Mouse (Mus musculus) embryonic facial prominence, embryonic 15.5 days (tissue): ENCODE data around the gene Nsd1. TPM values are rescaled to one million over a fixed set of nuclear protein-coding genes. Genes with fewer than 3 reads are reported as not detected.

Experiments used
- ATAC-seq: fragments of 200-750 bp; cut with Nextera tagmentation; 2 replicates; pipeline ENCODE4 v1.8.0; 2017; ENCODE audit warnings: low read depth, moderate TSS enrichment; ENCODE audit not compliant: insufficient number of reproducible peaks, low FRiP score, low TSS enrichment
- H3K27ac ChIP-seq: fragments of 300-500 bp; sonication (generic); replicated peaks from 2 replicates; pipeline ENCODE4 v1.5.1; 2015; ENCODE audit warnings: mild to moderate bottlenecking, inconsistent platforms
- H3K27me3 ChIP-seq: fragments of 300-500 bp; sonication (generic); 2 replicates; pipeline ENCODE4 v1.6.1; 2015; ENCODE audit warnings: inconsistent platforms
- H3K36me3 ChIP-seq: fragments of 300-500 bp; sonication (generic); 2 replicates; pipeline ENCODE4 v1.6.1; 2015; ENCODE audit warnings: mild to moderate bottlenecking, inconsistent platforms
- H3K4me1 ChIP-seq: fragments of 300-500 bp; sonication (generic); 2 replicates; pipeline ENCODE4 v1.6.1; 2015; ENCODE audit warnings: inconsistent platforms
- H3K4me2 ChIP-seq: fragments of 300-500 bp; sonication (generic); replicated peaks from 2 replicates; pipeline ENCODE4 v1.6.1; 2015; ENCODE audit warnings: mild to moderate bottlenecking, inconsistent platforms
- H3K4me3 ChIP-seq: fragments of 300-500 bp; sonication (generic); replicated peaks from 2 replicates; pipeline ENCODE4 v1.5.1; 2015; ENCODE audit warnings: mild to moderate bottlenecking, inconsistent platforms
- H3K9ac ChIP-seq: fragments of 300-500 bp; sonication (generic); 2 replicates; pipeline ENCODE4 v1.6.1; 2015; ENCODE audit warnings: inconsistent platforms
- H3K9me3 ChIP-seq: fragments of 300-500 bp; sonication (generic); replicated peaks from 2 replicates; pipeline ENCODE4 v1.6.1; 2016; ENCODE audit warnings: inconsistent platforms
- WGBS: fragments of 180-500 bp; shearing (Covaris S2); methylation state at CpG from one replicate; pipeline ENCODE4 v1.1.7; 2015; 5-methylcytosine and 5-hydroxymethylcytosine counted together
- polyA plus RNA-seq: library from polyadenylated mRNA; unstranded; fragments of >200 nt; fragmentation: Nextera tagmentation; extraction: Ambion mirVana; gene quantifications from 2 replicates; pipeline ENCODE4 v1.2.1, GENCODE M21; 2015

Gene Nsd1
- polyA plus RNA-seq, 1 experiment from 2014 or later, result 54.0 TPM

DNA sequence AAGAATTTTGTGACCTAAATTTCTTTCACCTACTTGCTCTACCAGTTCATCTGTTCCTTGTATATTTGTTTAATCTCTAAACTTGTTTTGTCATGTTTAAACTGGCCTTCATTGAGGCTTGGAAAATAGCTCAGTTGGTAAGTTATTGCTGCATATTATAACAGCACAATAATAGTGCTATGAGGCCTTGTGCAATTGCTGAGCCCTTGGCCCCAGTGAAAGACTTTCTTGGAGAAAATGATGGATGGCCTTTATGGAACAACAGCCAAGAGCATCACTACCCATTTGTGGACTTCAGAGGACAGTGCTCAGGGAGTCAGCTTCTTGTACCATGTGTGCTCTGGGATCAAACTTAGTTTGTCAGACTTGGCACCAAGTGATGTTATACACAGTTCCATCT, 52.5 kb downstream of the Nsd1 start:
- H3K4me3 ChIP-seq, result no peak overlapping the region
- no peaks in the 10 kb centered on the region for H3K4me1 ChIP-seq
- H3K27me3 ChIP-seq, result no peaks in the 10 kb centered on the region
- H3K4me2 ChIP-seq, result no peak overlapping the region
- H3K36me3 ChIP-seq, result peaks cover 36% of the 10 kb centered on the region
- no peak overlapping the region for H3K9ac ChIP-seq
- no peak for ATAC-seq
- H3K27ac ChIP-seq, result no peak overlapping the region
- H3K9me3 ChIP-seq, result no peaks in the 10 kb centered on the region

DNA sequence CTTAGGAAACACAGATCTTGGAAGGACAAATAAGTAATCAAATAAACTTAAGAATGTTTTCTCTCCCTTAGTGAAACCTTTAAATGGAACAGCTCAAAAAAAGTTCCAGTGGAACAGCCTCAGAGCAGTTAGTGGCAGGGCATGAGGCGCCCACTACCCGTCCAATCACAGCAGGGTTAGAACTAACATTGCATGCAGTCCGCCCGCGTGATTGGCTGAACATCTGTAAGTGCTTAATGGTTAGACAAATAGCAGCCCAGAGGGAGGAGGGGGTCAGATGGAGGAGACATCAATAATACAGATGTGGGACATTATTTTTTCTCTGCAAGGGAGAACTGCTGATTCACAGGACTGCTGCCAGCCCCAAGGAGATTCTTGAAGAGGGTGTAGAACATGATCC, 67.6 kb downstream of the Nsd1 start:
- H3K36me3 ChIP-seq, result peaks cover 52% of the 10 kb centered on the region
- H3K27ac ChIP-seq, result no peak overlapping the region
- no peaks in the 10 kb centered on the region for H3K27me3 ChIP-seq
- no peaks in the 10 kb centered on the region for H3K4me1 ChIP-seq
- no peaks in the 10 kb centered on the region for H3K9me3 ChIP-seq
- WGBS, result 52% methylated on average over 5 of the region's 5 CpGs
- no peak for ATAC-seq
- no peak overlapping the region for H3K9ac ChIP-seq
- no peak overlapping the region for H3K4me3 ChIP-seq
- no peak overlapping the region for H3K4me2 ChIP-seq

DNA sequence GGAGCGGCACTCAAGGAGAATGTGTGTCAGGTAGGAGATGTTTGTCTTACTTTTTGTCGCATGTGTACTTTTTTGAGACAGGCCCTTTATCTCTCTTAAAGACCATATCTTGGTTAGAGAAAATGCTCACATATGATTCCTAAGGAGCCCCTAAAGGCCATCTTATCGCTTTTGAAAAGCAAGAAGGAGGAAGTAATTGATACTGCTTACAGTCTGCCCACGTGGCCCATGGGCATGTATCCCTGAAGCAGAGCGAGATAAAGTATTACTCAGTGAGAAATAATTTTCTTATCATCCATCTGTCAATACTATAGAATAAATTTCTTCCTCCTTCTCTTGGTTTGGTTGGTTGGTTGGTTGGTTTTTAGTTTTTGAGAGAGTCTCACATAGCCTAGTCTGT, 68.1 kb downstream of the Nsd1 start:
- no peaks in the 10 kb centered on the region for H3K9me3 ChIP-seq
- H3K27me3 ChIP-seq, result no peaks in the 10 kb centered on the region
- no peaks in the 10 kb centered on the region for H3K4me1 ChIP-seq
- H3K36me3 ChIP-seq, result peaks cover 53% of the 10 kb centered on the region
- H3K4me2 ChIP-seq, result no peak overlapping the region
- H3K4me3 ChIP-seq, result no peak overlapping the region
- H3K9ac ChIP-seq, result no peak overlapping the region
- WGBS, result 91% methylated on average over 5 of the region's 5 CpGs
- ATAC-seq, result no peak
- H3K27ac ChIP-seq, result no peak overlapping the region

DNA sequence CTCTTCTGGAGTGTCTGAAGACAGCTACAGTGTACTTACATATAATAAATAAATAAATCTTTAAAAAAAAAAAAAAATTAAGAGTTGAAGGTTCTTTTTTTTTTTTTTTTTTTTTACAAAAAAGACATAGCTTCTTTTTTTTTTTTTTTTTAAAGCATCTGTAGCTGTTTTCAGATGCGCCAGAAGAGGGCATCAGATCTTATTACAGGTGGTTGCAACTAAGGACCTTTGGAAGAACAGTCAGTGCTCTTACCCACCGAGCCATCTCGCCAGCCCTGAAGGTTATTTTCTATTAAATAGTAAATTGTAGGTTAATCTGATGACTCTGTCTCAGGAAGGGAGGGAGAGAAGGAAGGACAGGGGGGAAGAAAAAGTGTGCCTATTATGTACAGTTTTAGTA, 79.3 kb downstream of the Nsd1 start:
- WGBS, result 77% methylated on average over 3 of the region's 3 CpGs
- no peak overlapping the region for H3K27ac ChIP-seq
- H3K4me3 ChIP-seq, result no peak overlapping the region
- ATAC-seq, result no peak
- no peaks in the 10 kb centered on the region for H3K27me3 ChIP-seq
- H3K4me1 ChIP-seq, result no peaks in the 10 kb centered on the region
- H3K4me2 ChIP-seq, result no peak overlapping the region
- no peaks in the 10 kb centered on the region for H3K9me3 ChIP-seq
- H3K36me3 ChIP-seq, result peaks cover 78% of the 10 kb centered on the region
- H3K9ac ChIP-seq, result no peak overlapping the region

DNA sequence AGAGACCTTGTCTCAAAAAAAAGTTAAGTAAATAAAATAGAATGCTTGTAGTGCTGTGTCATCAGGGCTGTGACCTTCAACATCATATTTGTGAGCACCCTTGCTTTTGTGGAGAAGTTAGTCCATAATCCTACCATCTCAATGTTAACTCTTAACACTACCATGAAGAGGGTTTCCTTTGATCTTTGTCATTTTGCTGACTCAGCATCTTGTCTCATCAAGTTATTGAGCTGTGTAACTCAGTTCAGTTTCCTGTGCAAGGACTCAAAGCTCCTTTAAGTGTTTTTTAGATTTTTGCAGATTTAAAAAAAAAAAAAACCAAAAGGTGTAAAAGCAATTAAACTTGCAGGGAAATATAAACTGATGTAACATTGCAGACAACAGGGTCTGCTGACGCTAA, 87.2 kb downstream of the Nsd1 start:
- Histone ChIP-seq H3K27ac (no peak overlapping the region), H3K27me3 (no peaks in the 10 kb centered on the region), H3K36me3 (peaks cover 83% of the 10 kb centered on the region), H3K9ac (no peak overlapping the region), H3K4me2 (no peak overlapping the region), H3K4me1 (no peaks in the 10 kb centered on the region), H3K9me3 (no peaks in the 10 kb centered on the region), H3K4me3 (no peak overlapping the region)
- ATAC-seq, result no peak
- WGBS, result 88% methylated on average over 1 of the region's 1 CpGs

DNA sequence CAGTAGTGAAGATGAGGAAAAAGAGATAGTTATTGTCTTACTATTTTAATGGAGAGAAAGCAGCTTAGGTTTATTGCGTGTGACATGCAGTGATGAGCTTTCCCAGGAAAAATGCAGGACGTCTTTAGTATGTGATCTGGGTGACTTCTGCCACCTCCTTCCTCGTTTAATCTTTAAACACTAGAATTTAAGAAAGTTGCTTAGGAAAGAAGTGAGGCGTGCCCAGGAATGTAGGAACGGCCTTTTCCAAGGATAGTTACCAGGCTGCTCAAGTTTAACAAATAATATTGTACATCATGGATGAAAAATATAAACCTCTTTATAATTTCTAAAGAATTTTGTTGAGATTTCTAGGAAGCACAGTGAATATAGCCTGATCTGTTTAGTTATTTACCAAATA, 91.3 kb downstream of the Nsd1 start:
- Histone ChIP-seq H3K4me3 (no peak overlapping the region), H3K9me3 (no peaks in the 10 kb centered on the region), H3K4me1 (no peaks in the 10 kb centered on the region), H3K36me3 (peaks cover 79% of the 10 kb centered on the region), H3K4me2 (no peak overlapping the region), H3K27me3 (no peaks in the 10 kb centered on the region), H3K9ac (no peak overlapping the region), H3K27ac (no peak overlapping the region)
- ATAC-seq, result no peak
- WGBS, result 87% methylated on average over 5 of the region's 5 CpGs

DNA sequence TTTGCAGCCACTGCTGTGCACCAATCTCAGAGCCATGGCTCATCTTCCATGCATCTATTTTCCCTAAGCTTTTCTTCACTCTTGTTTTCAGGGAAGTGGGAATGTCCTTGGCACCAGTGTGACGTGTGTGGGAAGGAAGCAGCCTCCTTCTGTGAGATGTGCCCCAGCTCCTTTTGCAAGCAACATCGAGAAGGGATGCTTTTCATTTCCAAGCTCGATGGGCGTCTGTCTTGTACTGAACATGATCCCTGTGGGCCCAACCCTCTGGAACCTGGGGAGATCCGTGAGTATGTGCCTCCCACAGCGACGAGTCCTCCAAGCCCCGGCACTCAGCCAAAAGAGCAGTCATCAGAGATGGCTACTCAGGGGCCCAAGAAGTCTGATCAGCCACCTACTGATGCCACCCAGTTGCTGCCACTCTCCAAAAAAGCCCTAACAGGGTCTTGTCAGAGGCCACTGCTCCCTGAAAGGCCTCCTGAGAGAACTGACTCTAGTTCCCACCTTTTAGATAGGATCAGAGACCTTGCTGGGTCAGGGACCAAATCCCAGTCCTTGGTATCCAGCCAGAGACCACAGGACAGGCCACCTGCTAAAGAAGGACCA, 102.5 kb downstream of the Nsd1 start:
- no peak overlapping the region for H3K9ac ChIP-seq

DNA sequence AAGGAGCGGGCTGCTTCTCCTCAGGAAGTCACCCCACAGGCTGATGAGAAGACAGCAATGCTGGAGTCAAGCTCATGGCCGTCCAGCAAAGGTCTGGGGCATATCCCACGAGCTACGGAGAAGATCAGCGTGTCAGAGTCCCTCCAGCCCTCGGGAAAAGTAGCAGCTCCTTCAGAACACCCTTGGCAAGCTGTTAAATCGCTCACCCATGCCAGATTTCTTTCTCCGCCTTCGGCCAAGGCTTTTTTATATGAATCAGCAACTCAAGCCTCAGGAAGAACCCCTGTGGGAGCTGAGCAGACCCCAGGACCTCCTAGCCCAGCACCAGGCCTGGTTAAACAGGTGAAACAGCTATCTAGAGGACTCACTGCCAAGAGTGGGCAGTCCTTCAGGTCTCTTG, 103.5 kb downstream of the Nsd1 start:
- H3K27ac ChIP-seq, result no peak overlapping the region
- no peak overlapping the region for H3K4me3 ChIP-seq
- ATAC-seq, result no peak
- no peak overlapping the region for H3K4me2 ChIP-seq
- H3K36me3 ChIP-seq, result peaks cover 92% of the 10 kb centered on the region
- no peaks in the 10 kb centered on the region for H3K9me3 ChIP-seq
- no peak overlapping the region for H3K9ac ChIP-seq
- no peaks in the 10 kb centered on the region for H3K4me1 ChIP-seq
- H3K27me3 ChIP-seq, result no peaks in the 10 kb centered on the region
- WGBS, result 87% methylated on average over 9 of the region's 9 CpGs

More for the DNA sequence above, 102.5 kb downstream of the Nsd1 start:
- Histone ChIP-seq H3K4me1 (no peaks in the 10 kb centered on the region), H3K27ac (no peak overlapping the region), H3K27me3 (no peaks in the 10 kb centered on the region), H3K9me3 (no peaks in the 10 kb centered on the region), H3K4me3 (no peak overlapping the region), H3K4me2 (no peak overlapping the region), H3K36me3 (peaks cover 92% of the 10 kb centered on the region)
- ATAC-seq, result no peak
- 86% methylated on average over 8 of the region's 8 CpGs for WGBS

DNA sequence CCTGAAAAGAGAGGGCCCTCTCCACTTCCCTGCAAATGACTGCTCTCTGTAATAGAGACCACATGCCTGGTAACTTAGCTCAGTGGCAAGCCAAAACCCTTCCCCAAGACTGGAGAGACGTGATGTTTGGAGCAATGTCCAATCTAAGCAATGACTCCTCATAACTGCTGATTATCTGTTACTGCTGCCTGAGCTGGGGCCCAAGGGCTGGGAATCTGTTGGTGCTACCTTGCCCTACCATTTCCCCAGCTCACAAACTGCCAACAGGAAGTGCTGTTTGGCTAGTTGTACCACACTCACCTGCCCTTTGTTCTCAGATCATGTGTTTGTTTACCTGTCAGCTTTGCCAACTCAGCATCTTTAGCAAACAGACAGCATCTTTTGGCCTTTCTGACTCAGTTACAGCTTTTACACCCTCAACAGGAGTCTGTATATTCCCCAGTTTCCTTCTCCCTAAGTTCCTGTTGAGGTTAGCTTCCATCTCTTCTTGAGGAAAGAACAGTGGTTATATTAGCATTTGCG, 105.4 kb downstream of the Nsd1 start:
- H3K36me3 ChIP-seq, result peaks cover 96% of the 10 kb centered on the region
- H3K4me2 ChIP-seq, result no peak overlapping the region
- no peaks in the 10 kb centered on the region for H3K27me3 ChIP-seq
- 71% methylated on average over 2 of the region's 2 CpGs for WGBS
- no peak overlapping the region for H3K4me3 ChIP-seq
- no peaks in the 10 kb centered on the region for H3K9me3 ChIP-seq
- no peak overlapping the region for H3K9ac ChIP-seq
- no peak for ATAC-seq
- no peak overlapping the region for H3K27ac ChIP-seq
- 0 out of 2 replicates have a peak, but pooled peaks cover 3% of the 10 kb centered on the region for H3K4me1 ChIP-seq

DNA sequence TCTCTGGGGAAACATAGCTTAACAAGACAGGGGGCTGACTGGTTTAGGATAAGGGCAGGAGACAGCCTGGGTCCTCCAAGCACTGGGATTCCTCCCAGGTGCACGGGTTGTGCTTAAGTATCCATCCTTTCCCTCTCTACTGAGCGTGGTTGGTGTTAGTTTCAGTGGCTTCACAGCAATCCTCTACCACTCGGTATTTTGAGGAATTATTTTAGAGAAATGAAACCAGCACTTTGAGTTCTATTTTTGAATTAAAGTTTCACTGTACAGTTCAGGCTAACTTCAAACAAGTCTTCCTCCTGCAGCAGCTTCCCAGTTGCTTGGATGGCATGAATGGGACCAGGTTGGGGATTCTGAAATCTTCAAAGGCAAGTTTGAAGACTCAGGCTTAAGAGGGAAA, 108.8 kb downstream of the Nsd1 start:
- WGBS, result 81% methylated on average over 3 of the region's 3 CpGs
- H3K4me2 ChIP-seq, result no peak overlapping the region
- H3K27ac ChIP-seq, result peak overlapping the region; percentile 28; the same call in 1 of the 2 replicates
- peaks cover 27% of the 10 kb centered on the region for H3K4me1 ChIP-seq
- H3K9ac ChIP-seq, result no peak overlapping the region
- H3K36me3 ChIP-seq, result peaks cover 72% of the 10 kb centered on the region
- H3K9me3 ChIP-seq, result no peaks in the 10 kb centered on the region
- no peaks in the 10 kb centered on the region for H3K27me3 ChIP-seq
- H3K4me3 ChIP-seq, result no peak overlapping the region
- ATAC-seq, result no peak

DNA sequence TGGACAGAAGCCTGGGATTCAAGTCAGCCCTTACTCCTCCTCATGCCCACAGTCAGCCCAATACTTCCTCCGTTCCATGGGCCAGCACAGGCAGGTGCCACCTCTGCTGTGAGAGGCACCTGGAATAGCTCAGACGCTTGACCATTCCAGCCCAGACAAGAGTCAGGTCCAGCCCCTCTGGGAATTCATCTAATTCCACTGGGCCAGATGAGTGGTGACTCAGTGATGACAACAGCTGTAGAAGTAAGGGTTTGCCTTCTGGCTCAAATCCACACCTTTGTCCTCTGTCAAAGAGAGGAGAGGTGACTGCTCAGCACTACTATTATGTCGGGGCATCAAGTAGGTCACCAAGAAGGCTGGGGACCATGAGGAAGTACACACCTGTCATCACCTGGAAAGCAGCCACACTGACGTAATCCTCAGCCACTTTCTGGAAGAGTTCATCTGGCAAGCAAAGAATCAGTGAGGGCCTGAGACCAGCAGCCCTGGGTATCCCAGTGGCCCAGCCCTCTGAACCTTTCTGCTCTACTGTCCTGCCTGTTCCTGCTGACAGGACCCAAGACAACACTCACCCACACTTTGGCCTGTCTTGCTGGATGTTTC, 110.5 kb downstream of the Nsd1 start, which contains the start of gene Prelid1:
Prelid1 (plus strand) TSS at position 570 of the 603 bp plus-strand sequence.
- WGBS, result 76% methylated on average over 4 of the region's 4 CpGs
- H3K36me3 ChIP-seq, result peaks cover 69% of the 10 kb centered on the region
- H3K9ac ChIP-seq, result peak within 1 kb of the TSS; percentile 99
- peaks cover 36% of the 10 kb centered on the region for H3K4me1 ChIP-seq
- peak within 1 kb of the TSS; percentile 68 for H3K4me2 ChIP-seq
- H3K27me3 ChIP-seq, result no peaks in the 10 kb centered on the region
- no peaks in the 10 kb centered on the region for H3K9me3 ChIP-seq
- H3K4me3 ChIP-seq, result peak within 1 kb of the TSS; percentile 98
- peak within 1 kb of the TSS; percentile 88 for H3K27ac ChIP-seq
- ATAC-seq, result no peak
